Mouse (Mus musculus): ENCODE measurements at regions not wholly inside any gene's neighbourhood (a gene's known extent, or its start where the extent isn't known, plus 50 kb on each side); places are given as distances from the start of the nearest gene placed in this dataset.

DNA sequence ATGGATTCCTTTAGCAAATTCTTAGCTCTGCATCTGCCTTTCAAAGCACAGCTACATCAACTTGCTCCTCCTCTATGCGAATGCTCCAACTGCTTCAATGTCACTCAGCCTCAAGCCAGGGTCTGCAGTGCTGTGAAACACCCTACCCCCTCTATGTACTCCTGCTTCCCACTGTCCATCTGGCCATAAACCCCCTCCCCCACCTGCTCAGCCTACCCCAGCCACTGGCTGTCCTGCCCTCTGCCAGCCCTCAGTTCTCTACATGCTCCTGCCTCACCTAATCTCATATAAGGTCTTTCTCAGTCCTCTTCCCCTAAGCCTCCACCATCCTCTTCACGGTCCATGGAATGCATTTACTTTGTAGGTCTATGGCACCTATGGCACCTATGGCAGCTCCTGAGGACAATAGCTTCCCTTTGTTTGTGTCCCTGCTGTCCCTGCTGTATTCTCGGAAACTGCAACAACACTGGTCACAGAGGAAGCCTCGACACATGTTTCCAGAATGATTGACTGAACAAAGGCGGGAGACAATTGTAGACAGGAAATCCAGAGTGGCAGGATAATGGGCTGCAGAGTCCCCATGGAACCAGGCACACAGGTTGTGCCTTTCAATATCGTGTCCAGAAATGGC is 441.2 kb downstream of the Prdm2 start:
- 30% methylated on average over 6 of the region's 6 CpGs for WGBS (ENCODE audit: insufficient replicate concordance)
- H3K9ac ChIP-seq (ENCODE audit: low read depth, low read length) = no peak overlapping the region
- no peak overlapping the region for H3K4me3 ChIP-seq (ENCODE audit: low read depth, low read length)
- no peaks in the 10 kb centered on the region for H3K4me1 ChIP-seq (ENCODE audit: control insufficient read depth, low read depth, low read length)
- no peaks in the 10 kb centered on the region for H3K27me3 ChIP-seq (ENCODE audit: control insufficient read depth, insufficient read depth, low read depth, low read length)
- no peak overlapping the region for H3K27ac ChIP-seq (ENCODE audit: low read length)
- no peaks in the 10 kb centered on the region for H3K36me3 ChIP-seq (ENCODE audit: control insufficient read depth, insufficient read depth)
- no peak overlapping the region for H3K4me2 ChIP-seq (ENCODE audit: low read depth, low read length)
- no peaks in the 10 kb centered on the region; the same call in 1 of the 2 replicates for H3K9me3 ChIP-seq (replicated peaks; ENCODE audit: control insufficient read depth, low read length)
- no peak for ATAC-seq (ENCODE audit: low read depth)

DNA sequence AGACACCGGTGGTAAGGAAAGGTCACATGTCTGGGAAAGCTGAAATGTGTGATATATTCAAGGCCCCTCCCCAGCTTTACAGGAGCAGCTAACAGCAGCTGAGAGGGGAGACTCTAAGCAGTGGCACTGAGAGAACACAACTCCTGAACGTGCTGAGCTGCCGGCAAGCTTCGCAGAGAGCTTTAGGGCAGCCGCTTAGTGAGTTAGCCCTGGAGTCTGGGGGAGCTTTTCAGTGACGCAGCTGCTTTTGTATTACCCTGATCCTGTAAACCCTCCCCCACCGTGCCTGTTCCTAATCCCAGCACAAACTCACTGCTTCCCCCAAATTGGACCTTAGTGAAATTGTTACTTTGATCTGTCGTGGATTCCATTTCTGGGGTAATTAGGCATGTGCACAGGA is 442.6 kb downstream of the Prdm2 start:
- Histone ChIP-seq H3K4me3 (ENCODE audit: low read depth, low read length) (no peak overlapping the region), H3K27ac (ENCODE audit: low read length) (no peak overlapping the region), H3K9ac (ENCODE audit: low read depth, low read length) (no peak overlapping the region), H3K9me3 (replicated peaks; ENCODE audit: control insufficient read depth, low read length) (no peaks in the 10 kb centered on the region; the same call in 1 of the 2 replicates), H3K4me2 (ENCODE audit: low read depth, low read length) (no peak overlapping the region), H3K36me3 (ENCODE audit: control insufficient read depth, insufficient read depth) (no peaks in the 10 kb centered on the region), H3K4me1 (ENCODE audit: control insufficient read depth, low read depth, low read length) (no peaks in the 10 kb centered on the region), H3K27me3 (ENCODE audit: control insufficient read depth, insufficient read depth, low read depth, low read length) (no peaks in the 10 kb centered on the region)
- 31% methylated on average over 8 of the region's 8 CpGs for WGBS (ENCODE audit: insufficient replicate concordance)
- ATAC-seq (ENCODE audit: low read depth) = no peak

DNA sequence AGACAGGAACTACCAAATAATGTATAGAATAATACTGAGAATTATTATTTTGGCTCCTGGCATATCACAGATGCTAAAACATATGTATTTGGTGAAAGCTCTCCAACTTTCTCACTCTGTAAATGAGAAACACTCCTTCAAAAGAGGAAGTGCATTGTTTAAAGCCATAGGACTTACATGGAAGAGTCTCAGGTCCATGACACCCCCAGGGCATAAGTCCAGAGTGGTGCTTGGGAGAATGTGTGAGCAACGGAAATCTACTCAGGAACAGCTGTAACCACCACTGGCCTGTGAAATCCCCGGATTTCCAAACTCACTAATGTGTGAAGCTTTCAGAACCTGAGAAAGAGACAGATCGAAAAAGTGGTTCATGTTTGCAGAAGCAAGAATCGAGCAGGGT is 445.1 kb downstream of the Prdm2 start:
- ATAC-seq (ENCODE audit: low read depth) = no peak
- Histone ChIP-seq H3K4me1 (ENCODE audit: control insufficient read depth, low read depth, low read length) (no peaks in the 10 kb centered on the region), H3K9me3 (replicated peaks; ENCODE audit: control insufficient read depth, low read length) (no peaks in the 10 kb centered on the region; the same call in none of the 2 replicates), H3K9ac (ENCODE audit: low read depth, low read length) (no peak overlapping the region), H3K36me3 (ENCODE audit: control insufficient read depth, insufficient read depth) (no peaks in the 10 kb centered on the region), H3K4me3 (ENCODE audit: low read depth, low read length) (no peak overlapping the region), H3K27ac (ENCODE audit: low read length) (no peak overlapping the region), H3K4me2 (ENCODE audit: low read depth, low read length) (no peak overlapping the region), H3K27me3 (ENCODE audit: control insufficient read depth, insufficient read depth, low read depth, low read length) (no peaks in the 10 kb centered on the region)
- 54% methylated on average over 4 of the region's 4 CpGs for WGBS (ENCODE audit: insufficient replicate concordance)

DNA sequence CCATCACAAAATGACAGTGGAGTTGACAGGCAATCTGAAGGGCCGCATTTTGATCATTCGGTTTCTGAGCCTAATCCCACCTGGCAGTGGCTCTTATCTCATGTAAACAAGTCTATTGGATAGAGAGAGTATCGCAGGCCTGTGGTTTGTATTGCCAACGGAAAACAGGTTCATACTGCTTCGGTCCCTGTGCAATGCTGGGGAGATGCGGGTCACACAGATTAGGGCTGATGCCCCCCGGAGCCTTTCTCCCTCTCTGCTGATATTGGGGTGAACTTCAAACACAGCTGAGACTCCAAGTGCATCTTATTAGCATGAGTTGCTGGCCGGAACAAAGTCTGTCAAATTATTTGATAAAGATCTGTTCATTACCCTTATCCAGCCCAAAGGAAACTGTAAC is 451.2 kb downstream of the Prdm2 start:
- Histone ChIP-seq H3K36me3 (ENCODE audit: control insufficient read depth, insufficient read depth) (no peaks in the 10 kb centered on the region), H3K9ac (ENCODE audit: low read depth, low read length) (no peak overlapping the region), H3K9me3 (replicated peaks; ENCODE audit: control insufficient read depth, low read length) (no peaks in the 10 kb centered on the region; the same call in none of the 2 replicates), H3K27ac (ENCODE audit: low read length) (no peak overlapping the region), H3K4me1 (ENCODE audit: control insufficient read depth, low read depth, low read length) (no peaks in the 10 kb centered on the region), H3K4me3 (ENCODE audit: low read depth, low read length) (no peak overlapping the region), H3K27me3 (ENCODE audit: control insufficient read depth, insufficient read depth, low read depth, low read length) (no peaks in the 10 kb centered on the region), H3K4me2 (ENCODE audit: low read depth, low read length) (no peak overlapping the region)
- WGBS (ENCODE audit: insufficient replicate concordance) = 54% methylated on average over 8 of the region's 8 CpGs
- no peak for ATAC-seq (ENCODE audit: low read depth)

DNA sequence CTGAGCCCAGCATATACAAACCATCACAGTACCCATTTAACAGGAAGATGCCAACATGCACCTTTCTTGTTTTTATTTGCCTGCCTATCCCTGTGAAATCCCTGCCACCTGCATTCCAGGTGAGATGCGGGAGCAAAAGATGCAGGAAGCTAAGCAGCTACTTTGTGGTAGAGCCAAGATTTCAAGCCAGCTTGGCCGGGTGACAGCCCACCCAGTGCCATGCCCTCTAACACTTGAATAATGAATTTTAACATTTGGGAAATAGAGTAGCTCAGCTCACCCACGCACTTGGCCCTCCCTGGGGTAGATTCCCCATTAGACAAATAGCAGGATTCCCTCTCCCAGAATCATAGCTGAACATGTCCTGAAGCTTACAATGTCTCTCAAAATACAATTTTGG is 454.7 kb downstream of the Prdm2 start:
- Histone ChIP-seq H3K36me3 (ENCODE audit: control insufficient read depth, insufficient read depth) (no peaks in the 10 kb centered on the region), H3K4me1 (ENCODE audit: control insufficient read depth, low read depth, low read length) (no peaks in the 10 kb centered on the region), H3K27me3 (ENCODE audit: control insufficient read depth, insufficient read depth, low read depth, low read length) (no peaks in the 10 kb centered on the region), H3K4me2 (ENCODE audit: low read depth, low read length) (no peak overlapping the region), H3K9me3 (replicated peaks; ENCODE audit: control insufficient read depth, low read length) (no peaks in the 10 kb centered on the region), H3K9ac (ENCODE audit: low read depth, low read length) (no peak overlapping the region), H3K4me3 (ENCODE audit: low read depth, low read length) (no peak overlapping the region), H3K27ac (ENCODE audit: low read length) (no peak overlapping the region)
- WGBS (ENCODE audit: insufficient replicate concordance) = 57% methylated on average over 3 of the region's 3 CpGs
- no peak for ATAC-seq (ENCODE audit: low read depth)

DNA sequence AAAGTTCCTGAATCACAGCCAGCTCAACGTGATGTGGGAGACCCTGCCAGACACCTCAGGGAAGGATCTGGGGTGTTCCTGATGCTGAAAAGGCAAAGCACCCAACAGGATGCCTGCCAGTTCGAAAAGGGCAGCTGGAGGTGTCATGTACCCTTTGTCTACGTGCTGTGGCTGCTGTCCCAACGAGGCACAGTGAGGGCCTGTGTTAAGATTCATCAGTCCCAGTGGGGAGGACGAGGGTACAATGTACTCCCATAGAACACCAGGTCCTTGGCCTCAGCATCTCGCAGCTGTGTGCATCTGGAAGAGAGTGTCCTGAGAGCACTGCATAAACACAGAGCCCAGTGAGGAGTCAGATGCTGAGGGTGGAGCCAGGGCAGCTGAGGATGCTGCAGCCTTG is 456.5 kb downstream of the Prdm2 start:
- no peaks in the 10 kb centered on the region for H3K27me3 ChIP-seq (ENCODE audit: control insufficient read depth, insufficient read depth, low read depth, low read length)
- H3K9me3 ChIP-seq (replicated peaks; ENCODE audit: control insufficient read depth, low read length) = no peaks in the 10 kb centered on the region
- H3K9ac ChIP-seq (ENCODE audit: low read depth, low read length) = no peak overlapping the region
- H3K4me2 ChIP-seq (ENCODE audit: low read depth, low read length) = no peak overlapping the region
- no peaks in the 10 kb centered on the region for H3K36me3 ChIP-seq (ENCODE audit: control insufficient read depth, insufficient read depth)
- H3K27ac ChIP-seq (ENCODE audit: low read length) = no peak overlapping the region
- no peak for ATAC-seq (ENCODE audit: low read depth)
- no peak overlapping the region for H3K4me3 ChIP-seq (ENCODE audit: low read depth, low read length)
- no peaks in the 10 kb centered on the region for H3K4me1 ChIP-seq (ENCODE audit: control insufficient read depth, low read depth, low read length)
- WGBS (ENCODE audit: insufficient replicate concordance) = 43% methylated on average over 6 of the region's 6 CpGs

DNA sequence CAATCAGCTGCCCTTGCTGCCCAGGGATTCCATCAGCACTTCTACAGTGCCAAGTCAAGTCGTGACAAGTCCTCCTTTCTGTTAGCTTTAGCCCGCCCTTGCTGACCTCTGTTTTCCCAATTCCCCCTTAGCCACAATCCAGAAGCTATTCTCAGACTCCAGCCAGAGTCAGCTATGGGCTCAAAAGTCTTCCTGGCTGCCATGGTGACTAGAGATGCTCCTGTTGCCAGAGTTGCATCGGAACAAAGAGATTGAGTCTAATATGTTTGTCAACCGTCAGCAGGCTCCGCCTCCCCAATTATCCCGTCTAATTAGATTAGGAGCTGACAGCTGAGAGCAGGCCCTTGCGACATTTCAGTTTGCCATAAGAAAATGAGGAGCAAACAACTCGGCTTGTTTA is 462.9 kb downstream of the Prdm2 start:
- Histone ChIP-seq H3K9me3 (replicated peaks; ENCODE audit: control insufficient read depth, low read length) (no peaks in the 10 kb centered on the region), H3K4me1 (ENCODE audit: control insufficient read depth, low read depth, low read length) (no peaks in the 10 kb centered on the region), H3K4me2 (ENCODE audit: low read depth, low read length) (no peak overlapping the region), H3K36me3 (ENCODE audit: control insufficient read depth, insufficient read depth) (no peaks in the 10 kb centered on the region), H3K27ac (ENCODE audit: low read length) (no peak overlapping the region), H3K9ac (ENCODE audit: low read depth, low read length) (no peak overlapping the region), H3K27me3 (ENCODE audit: control insufficient read depth, insufficient read depth, low read depth, low read length) (no peaks in the 10 kb centered on the region), H3K4me3 (ENCODE audit: low read depth, low read length) (no peak overlapping the region)
- WGBS (ENCODE audit: insufficient replicate concordance) = 47% methylated on average over 8 of the region's 8 CpGs
- ATAC-seq (ENCODE audit: low read depth) = no peak

DNA sequence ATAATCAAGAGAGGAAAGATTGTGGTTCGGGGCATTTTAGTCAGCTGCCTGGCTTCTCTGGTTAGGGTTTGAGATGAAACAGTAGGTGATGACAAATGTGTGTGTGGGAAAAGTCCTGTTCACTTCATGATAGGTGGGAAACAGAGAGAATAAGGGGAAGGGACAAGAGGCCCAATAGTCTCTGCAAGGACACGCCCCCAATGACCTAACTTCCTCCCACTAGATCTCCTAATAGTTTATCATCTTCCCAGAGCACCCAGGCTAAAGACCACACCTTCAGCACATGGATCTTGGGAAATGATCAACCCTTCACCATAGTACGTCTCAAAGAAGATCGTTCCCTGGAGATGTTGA is 484.3 kb upstream of the Kazn start:
- H3K4me1 ChIP-seq (ENCODE audit: control insufficient read depth, low read depth, low read length) = no peaks in the 10 kb centered on the region
- WGBS (ENCODE audit: insufficient replicate concordance) = 67% methylated on average over 4 of the region's 4 CpGs

DNA sequence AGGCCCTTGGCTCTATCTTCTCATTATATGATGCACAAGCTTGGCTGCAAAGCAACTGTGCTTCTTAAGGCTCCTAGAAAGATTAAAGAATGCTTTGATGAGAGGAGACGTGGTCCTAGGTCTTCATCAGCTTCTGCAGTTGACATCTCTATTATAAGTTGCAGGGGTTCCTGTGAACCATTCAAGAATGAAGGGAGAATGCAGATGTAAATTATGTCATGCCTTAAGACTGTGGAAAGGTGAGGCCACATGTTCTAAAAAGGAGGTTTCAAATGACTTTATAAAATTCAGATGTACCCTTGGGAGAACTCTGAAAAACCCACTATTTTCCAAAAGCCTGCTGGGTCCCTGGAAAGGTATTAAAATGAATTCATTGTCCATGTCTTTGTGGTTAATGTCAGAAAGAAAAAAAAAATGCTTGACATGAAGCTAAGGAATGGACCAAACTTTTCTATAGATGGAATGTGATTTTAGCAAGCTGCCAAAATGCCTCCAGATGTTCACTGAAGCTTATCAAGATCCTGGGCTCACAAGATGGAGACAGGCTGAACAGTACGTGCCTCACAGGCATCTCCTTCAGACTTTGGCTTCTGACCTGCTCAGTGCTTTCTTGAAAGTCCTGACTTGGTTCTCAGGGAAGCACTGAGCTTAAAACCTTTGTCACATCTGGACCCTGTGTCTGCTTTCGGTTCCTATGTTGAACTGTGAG is 483.8 kb upstream of the Kazn start:
- no peaks in the 10 kb centered on the region for H3K36me3 ChIP-seq (ENCODE audit: control insufficient read depth, insufficient read depth)
- H3K9me3 ChIP-seq (replicated peaks; ENCODE audit: control insufficient read depth, low read length) = no peaks in the 10 kb centered on the region
- no peaks in the 10 kb centered on the region for H3K27me3 ChIP-seq (ENCODE audit: control insufficient read depth, insufficient read depth, low read depth, low read length)
- WGBS (ENCODE audit: insufficient replicate concordance) = 43% methylated on average over 3 of the region's 3 CpGs
- H3K27ac ChIP-seq (ENCODE audit: low read length) = no peak overlapping the region
- no peak overlapping the region for H3K9ac ChIP-seq (ENCODE audit: low read depth, low read length)
- no peak overlapping the region for H3K4me3 ChIP-seq (ENCODE audit: low read depth, low read length)
- H3K4me1 ChIP-seq (ENCODE audit: control insufficient read depth, low read depth, low read length) = no peaks in the 10 kb centered on the region
- ATAC-seq (ENCODE audit: low read depth) = no peak
- H3K4me2 ChIP-seq (ENCODE audit: low read depth, low read length) = no peak overlapping the region

More for the DNA sequence above, 484.3 kb upstream of the Kazn start:
- no peak for ATAC-seq (ENCODE audit: low read depth)
- Histone ChIP-seq H3K9me3 (replicated peaks; ENCODE audit: control insufficient read depth, low read length) (no peaks in the 10 kb centered on the region), H3K36me3 (ENCODE audit: control insufficient read depth, insufficient read depth) (no peaks in the 10 kb centered on the region), H3K9ac (ENCODE audit: low read depth, low read length) (no peak overlapping the region), H3K4me2 (ENCODE audit: low read depth, low read length) (no peak overlapping the region), H3K27ac (ENCODE audit: low read length) (no peak overlapping the region), H3K27me3 (ENCODE audit: control insufficient read depth, insufficient read depth, low read depth, low read length) (no peaks in the 10 kb centered on the region), H3K4me3 (ENCODE audit: low read depth, low read length) (no peak overlapping the region)
